Mouse (Mus musculus) heart, embryonic 10.5 days (tissue): ENCODE measurements around the gene Vmp1. TPM values are rescaled to one million over a fixed set of nuclear protein-coding genes. Genes with fewer than 3 reads are reported as not detected.
A peak's percentile ranks its signal among the peaks of the same experiment; 100 is the strongest.

Experiments used
- DNase-seq: peaks from one replicate; pipeline ENCODE4 v3.0.0-alpha.2; 2017; ENCODE audit warnings: low spot score
- H3K27ac ChIP-seq: fragments of 300-500 bp; sonication (generic); 2 replicates; pipeline ENCODE4 v1.5.1; 2016; ENCODE audit warnings: mild to moderate bottlenecking
- H3K27me3 ChIP-seq: fragments of 300-500 bp; sonication (generic); 2 replicates; pipeline ENCODE4 v1.6.1; 2016; ENCODE audit warnings: mild to moderate bottlenecking; ENCODE audit not compliant: poor library complexity, insufficient read depth, severe bottlenecking
- H3K36me3 ChIP-seq: fragments of 300-500 bp; sonication (generic); 2 replicates; pipeline ENCODE4 v1.6.1; 2016; ENCODE audit warnings: mild to moderate bottlenecking, moderate library complexity
- H3K4me1 ChIP-seq: fragments of 300-500 bp; sonication (generic); 2 replicates; pipeline ENCODE4 v1.6.1; 2016; ENCODE audit warnings: mild to moderate bottlenecking
- H3K4me3 ChIP-seq: fragments of 300-500 bp; sonication (generic); 2 replicates; pipeline ENCODE4 v1.5.1; 2016; ENCODE audit warnings: mild to moderate bottlenecking, moderate library complexity
- H3K9me3 ChIP-seq: fragments of 300-500 bp; sonication (generic); 2 replicates; pipeline ENCODE4 v1.6.1; 2016; ENCODE audit warnings: mild to moderate bottlenecking, moderate library complexity
- WGBS: fragments of 180-500 bp; shearing (Covaris S2); methylation state at CpG from one replicate; pipeline ENCODE4 v1.1.7; 2016; 5-methylcytosine and 5-hydroxymethylcytosine counted together
- polyA plus RNA-seq: library from polyadenylated mRNA; unstranded; fragments of >200 nt; fragmentation: Nextera tagmentation; extraction: Ambion mirVana; gene quantifications from 2 replicates; pipeline ENCODE4 v1.2.1, GENCODE M21; 2016

Vmp1 gene
- polyA plus RNA-seq: 107 and 115 TPM in 2 replicates

DNA sequence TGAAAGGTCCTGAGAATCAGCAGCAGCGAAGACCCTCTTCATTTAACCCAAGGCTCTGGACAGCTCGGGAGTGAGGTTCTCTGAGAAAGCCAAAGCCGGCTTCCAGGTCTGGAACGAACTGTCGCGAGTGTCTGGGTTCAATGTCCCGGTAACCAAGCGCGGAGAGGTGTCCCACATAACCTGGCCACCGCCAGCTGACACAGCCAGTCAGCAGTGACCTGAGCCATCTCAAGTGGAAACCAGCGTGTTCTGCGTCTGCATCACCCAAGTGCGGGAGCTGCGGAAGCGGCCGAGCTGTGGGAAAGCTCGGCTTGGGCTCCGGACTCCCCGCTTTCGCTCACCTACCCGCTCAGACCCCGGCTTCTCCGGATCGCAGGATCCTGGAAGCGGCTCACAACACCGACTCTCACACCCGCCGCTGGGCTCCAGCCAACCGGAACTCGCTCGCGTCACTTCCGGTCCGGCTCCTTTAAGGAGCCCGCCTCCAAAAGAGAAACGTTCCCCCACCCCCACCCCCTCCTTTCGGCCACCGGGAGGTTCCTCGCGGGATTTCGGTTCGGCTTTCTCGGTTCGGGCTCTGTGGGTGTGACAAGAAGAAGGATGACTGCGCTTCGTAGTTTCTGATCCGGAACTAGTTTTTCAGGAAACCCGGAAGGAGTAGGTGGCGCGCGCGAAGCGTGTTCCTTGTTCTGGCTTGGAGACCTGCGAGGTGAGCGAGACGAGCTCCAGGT, at the start of gene Vmp1, which contains the start of gene Ptrh2:
Gene Vmp1 (minus strand): TSS at position 442 of the 731 bp plus-strand sequence.
Gene Ptrh2 (plus strand): TSS at position 591 of the 731 bp plus-strand sequence.
- peak; percentile 97 for DNase-seq
- peaks cover 27% of the 10 kb centered on the region for H3K4me1 ChIP-seq
- no peaks in the 10 kb centered on the region for H3K9me3 ChIP-seq
- no peaks in the 10 kb centered on the region for H3K27me3 ChIP-seq
- WGBS: under 1% methylated on average over 56 of the region's 56 CpGs
- H3K36me3 ChIP-seq: peaks cover 13% of the 10 kb centered on the region
- peak within 1 kb of the TSS; percentile 91 for H3K27ac ChIP-seq
- H3K4me3 ChIP-seq: peak within 1 kb of the TSS; percentile 87

DNA sequence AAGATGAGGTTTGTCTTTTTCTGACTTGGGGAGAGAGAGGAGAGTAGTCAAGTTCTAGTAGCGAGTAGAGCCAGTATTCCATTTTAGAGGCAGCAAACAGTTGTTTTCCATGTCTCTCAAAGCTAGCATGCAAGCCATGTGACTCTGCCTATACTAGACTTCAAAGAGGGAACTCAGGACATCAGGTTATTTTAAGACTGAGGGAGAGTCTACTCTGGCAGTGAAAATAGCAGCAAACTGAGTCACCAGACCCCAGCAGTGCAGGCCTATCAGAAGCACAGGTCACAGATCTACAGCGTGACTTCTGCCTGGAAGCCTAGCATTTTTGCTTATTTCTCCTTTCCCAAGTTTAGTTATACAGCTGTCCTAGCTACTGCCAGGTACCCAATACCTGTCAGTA, 47.8 kb upstream of the Vmp1 start:
- Histone ChIP-seq H3K36me3 (peaks cover 68% of the 10 kb centered on the region), H3K27ac (peak overlapping the region; percentile 78), H3K27me3 (no peaks in the 10 kb centered on the region), H3K4me1 (peaks cover 10% of the 10 kb centered on the region; the same call in 1 of the 2 replicates), H3K4me3 (peak overlapping the region; percentile 19; the same call in 1 of the 2 replicates), H3K9me3 (no peaks in the 10 kb centered on the region)
- no peak for DNase-seq
- WGBS: 53% methylated on average over 2 of the region's 2 CpGs

- H3K27me3 ChIP-seq: no peaks in the 10 kb centered on the region
- H3K4me1 ChIP-seq: no peaks in the 10 kb centered on the region
- no peak overlapping the region for H3K27ac ChIP-seq
- no peak overlapping the region for H3K4me3 ChIP-seq
- peaks cover 81% of the 10 kb centered on the region for H3K36me3 ChIP-seq
- no peaks in the 10 kb centered on the region for H3K9me3 ChIP-seq
- DNase-seq: no peak
Observed at GRCm38 (mm10) chr11:86725607-86726006, 42.0 kb upstream of the Vmp1 start.

DNA sequence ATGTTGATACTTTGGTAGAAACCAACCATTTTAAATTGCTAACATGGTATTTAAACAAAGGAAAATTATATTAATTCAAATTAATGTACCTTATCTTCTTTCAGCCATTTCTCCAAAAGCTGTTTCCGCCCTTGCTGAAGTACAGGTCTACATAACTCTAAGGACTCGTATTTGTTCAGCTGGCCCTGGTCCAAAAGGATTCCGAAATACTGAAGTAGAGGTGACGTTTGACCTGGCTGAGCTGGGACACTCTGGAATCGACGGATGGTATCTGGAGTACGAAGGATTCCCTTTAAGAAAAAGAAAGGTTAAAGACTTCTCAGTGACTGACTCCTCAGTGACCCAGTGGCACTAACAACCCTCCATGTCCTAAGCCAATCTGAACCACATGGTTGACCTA, 41.3 kb upstream of the Vmp1 start:
- peaks cover 81% of the 10 kb centered on the region for H3K36me3 ChIP-seq

GRCm38 (mm10) chr11:86724004-86724403, 40.4 kb upstream of the Vmp1 start:
- Histone ChIP-seq H3K4me1 (no peaks in the 10 kb centered on the region), H3K27me3 (no peaks in the 10 kb centered on the region), H3K4me3 (no peak overlapping the region), H3K9me3 (no peaks in the 10 kb centered on the region), H3K36me3 (peaks cover 84% of the 10 kb centered on the region), H3K27ac (no peak overlapping the region)
- 91% methylated on average over 3 of the region's 3 CpGs for WGBS
- no peak for DNase-seq

More for the DNA sequence above, 41.3 kb upstream of the Vmp1 start:
- H3K9me3 ChIP-seq: no peaks in the 10 kb centered on the region
- no peaks in the 10 kb centered on the region for H3K4me1 ChIP-seq
- H3K27ac ChIP-seq: no peak overlapping the region
- no peak for DNase-seq
- WGBS: 90% methylated on average over 7 of the region's 7 CpGs
- H3K4me3 ChIP-seq: no peak overlapping the region
- no peaks in the 10 kb centered on the region for H3K27me3 ChIP-seq

DNA sequence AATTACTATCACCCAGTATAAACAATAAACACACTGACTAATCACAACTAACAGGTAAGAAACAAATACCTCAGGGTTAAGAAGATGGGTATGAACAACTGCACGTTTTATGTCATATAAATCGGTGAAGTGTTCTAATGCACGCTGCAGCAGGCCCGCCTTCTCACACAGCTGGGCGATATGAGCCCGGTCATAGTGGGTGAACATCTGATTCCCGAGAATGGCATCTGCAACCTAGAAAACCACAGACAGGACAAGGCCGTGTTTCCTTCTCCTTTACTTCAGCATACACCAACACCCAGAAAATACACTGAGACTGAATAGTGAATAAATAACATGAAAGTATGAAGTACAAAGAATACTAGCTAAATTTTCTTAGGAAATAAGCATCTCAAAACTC, 35.8 kb upstream of the Vmp1 start:
- WGBS: 91% methylated on average over 8 of the region's 8 CpGs
- no peak for DNase-seq

GRCm38 (mm10) chr11:86718369-86718768, 34.7 kb upstream of the Vmp1 start:
- no peak for DNase-seq
- 97% methylated on average over 3 of the region's 3 CpGs for WGBS
- Histone ChIP-seq H3K27ac (no peak overlapping the region), H3K9me3 (no peaks in the 10 kb centered on the region), H3K36me3 (peaks cover 84% of the 10 kb centered on the region), H3K4me3 (no peak overlapping the region), H3K27me3 (no peaks in the 10 kb centered on the region), H3K4me1 (no peaks in the 10 kb centered on the region)

More for the DNA sequence above, 35.8 kb upstream of the Vmp1 start:
- peaks cover 89% of the 10 kb centered on the region for H3K36me3 ChIP-seq
- H3K4me3 ChIP-seq: no peak overlapping the region
- no peaks in the 10 kb centered on the region for H3K9me3 ChIP-seq
- H3K4me1 ChIP-seq: no peaks in the 10 kb centered on the region
- no peaks in the 10 kb centered on the region for H3K27me3 ChIP-seq
- H3K27ac ChIP-seq: no peak overlapping the region

- Histone ChIP-seq H3K36me3 (peaks cover 86% of the 10 kb centered on the region), H3K4me1 (no peaks in the 10 kb centered on the region)
- WGBS: 94% methylated on average over 6 of the region's 6 CpGs
Observed at GRCm38 (mm10) chr11:86717306-86718065, 33.9 kb upstream of the Vmp1 start.

GRCm38 (mm10) chr11:86714606-86715005, 31.0 kb upstream of the Vmp1 start:
- Histone ChIP-seq H3K4me1 (no peaks in the 10 kb centered on the region), H3K9me3 (no peaks in the 10 kb centered on the region), H3K27ac (no peak overlapping the region), H3K4me3 (no peak overlapping the region), H3K36me3 (peaks cover 89% of the 10 kb centered on the region), H3K27me3 (no peaks in the 10 kb centered on the region)
- no peak for DNase-seq

More at GRCm38 (mm10) chr11:86717306-86718065, 33.9 kb upstream of the Vmp1 start:
- no peak for DNase-seq
- Histone ChIP-seq H3K9me3 (no peaks in the 10 kb centered on the region), H3K27me3 (no peaks in the 10 kb centered on the region), H3K4me3 (no peak overlapping the region), H3K27ac (no peak overlapping the region)

- DNase-seq: no peak
- Histone ChIP-seq H3K27ac (no peak overlapping the region), H3K9me3 (no peaks in the 10 kb centered on the region), H3K4me1 (no peaks in the 10 kb centered on the region), H3K27me3 (no peaks in the 10 kb centered on the region), H3K36me3 (peaks cover 94% of the 10 kb centered on the region), H3K4me3 (no peak overlapping the region)
- 88% methylated on average over 4 of the region's 4 CpGs for WGBS
Observed at GRCm38 (mm10) chr11:86701151-86701550, 17.5 kb upstream of the Vmp1 start.

GRCm38 (mm10) chr11:86695461-86695860, 11.8 kb upstream of the Vmp1 start:
- H3K27ac ChIP-seq: no peak overlapping the region
- no peaks in the 10 kb centered on the region for H3K27me3 ChIP-seq
- H3K36me3 ChIP-seq: peaks cover 90% of the 10 kb centered on the region

GRCm38 (mm10) chr11:86692546-86692945, 8.9 kb upstream of the Vmp1 start:
- H3K27ac ChIP-seq: no peak overlapping the region
- H3K27me3 ChIP-seq: no peaks in the 10 kb centered on the region
- H3K4me1 ChIP-seq: no peaks in the 10 kb centered on the region
- no peak for DNase-seq
- 90% methylated on average over 2 of the region's 2 CpGs for WGBS
- no peaks in the 10 kb centered on the region for H3K9me3 ChIP-seq
- no peak overlapping the region for H3K4me3 ChIP-seq
- H3K36me3 ChIP-seq: peaks cover 87% of the 10 kb centered on the region

More at GRCm38 (mm10) chr11:86695461-86695860, 11.8 kb upstream of the Vmp1 start:
- Histone ChIP-seq H3K4me1 (no peaks in the 10 kb centered on the region), H3K9me3 (no peaks in the 10 kb centered on the region), H3K4me3 (no peak overlapping the region)
- DNase-seq: no peak
- WGBS: 82% methylated on average over 4 of the region's 4 CpGs

DNA sequence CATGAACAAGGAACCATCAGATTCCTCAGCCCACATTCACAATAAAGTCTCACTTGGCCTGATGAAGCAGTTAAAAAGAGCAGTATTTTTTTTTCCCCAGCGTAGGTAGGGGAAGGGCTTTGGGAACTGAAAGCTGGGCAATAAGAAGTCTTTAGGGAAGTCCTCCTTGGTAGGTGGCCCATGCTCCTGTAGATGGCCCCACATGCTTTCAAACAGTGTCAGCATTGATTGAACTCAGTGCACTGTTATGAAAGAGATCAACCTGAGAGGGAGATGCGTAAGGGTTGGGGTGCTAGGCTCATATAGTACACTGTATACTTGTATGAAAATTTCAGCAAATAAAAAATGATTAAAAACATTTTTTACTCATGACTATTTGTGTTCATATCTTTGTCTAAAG, 8.3 kb upstream of the Vmp1 start:
- Histone ChIP-seq H3K4me3 (no peak overlapping the region), H3K36me3 (peaks cover 86% of the 10 kb centered on the region), H3K9me3 (no peaks in the 10 kb centered on the region), H3K4me1 (no peaks in the 10 kb centered on the region), H3K27ac (no peak overlapping the region), H3K27me3 (no peaks in the 10 kb centered on the region)
- WGBS: 87% methylated on average over 2 of the region's 2 CpGs
- DNase-seq: no peak
